Mouse (Mus musculus): ENCODE data around the gene BC005624. TPM values are rescaled to one million over a fixed set of nuclear protein-coding genes. Genes with fewer than 3 reads are reported as not detected.
"Not testable (repeated sequence)": the region's sequence is repeated elsewhere in the genome, so short reads cannot be mapped to it uniquely, and the experiment has no call there.

BC005624 gene
- polyA plus RNA-seq, 2 experiments, result 46.5 to 65.1 TPM

DNA sequence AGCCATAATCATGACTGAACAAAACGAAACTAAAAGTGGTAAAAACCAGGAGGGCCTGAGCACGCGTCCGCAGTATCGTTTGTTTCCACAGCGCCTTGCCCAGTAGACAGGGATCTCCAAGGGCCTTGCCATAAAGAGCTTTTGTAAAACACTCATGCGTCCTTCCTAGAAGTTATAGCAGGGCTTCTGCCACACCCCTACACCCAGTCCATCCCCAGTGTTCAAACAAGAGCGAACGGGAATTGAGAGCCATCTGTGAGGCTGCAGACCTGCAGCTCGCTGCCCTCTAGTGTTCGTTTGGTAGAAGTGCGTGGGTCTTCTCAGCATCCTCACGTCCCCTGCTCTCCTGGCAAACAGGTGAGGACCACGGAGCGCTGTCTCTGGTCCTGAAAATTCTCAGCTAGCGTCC lies 39.4 kb downstream of the BC005624 start:
- ATAC-seq (ENCODE audit: low FRiP score, low read depth) (peak; percentile 68; the same call in 1 of the 2 replicates), DNase-seq (ENCODE audit: low spot score) (peak; percentile 86)
- H3K9ac ChIP-seq (ENCODE audit: low read depth, low read length, severe bottlenecking), result no peak overlapping the region
- WGBS, result 30% methylated on average over 16 of the region's 16 CpGs
- no peaks in the 10 kb centered on the region for H3K9me3 ChIP-seq (ENCODE audit: control insufficient read depth, low read length)
- H3K27ac ChIP-seq (replicated peaks; ENCODE audit: low read depth, low read length), result no peak overlapping the region
- H3K36me3 ChIP-seq (ENCODE audit: control insufficient read depth, insufficient read depth, low read length), result no peaks in the 10 kb centered on the region
- peak overlapping the region; percentile 10 for H3K4me3 ChIP-seq (replicated peaks; ENCODE audit: low read length)
- peak overlapping the region; percentile 29; the same call in 1 of the 2 replicates for H3K4me2 ChIP-seq (replicated peaks; ENCODE audit: low read depth, low read length, severe bottlenecking)
- no peak for TF ChIP-seq POLR2A (IDR thresholded peaks at IDR 0.05; ENCODE audit: borderline replicate concordance, extremely low read depth, insufficient read depth, insufficient read length)
- H3K4me1 ChIP-seq (ENCODE audit: control insufficient read depth, insufficient read depth, low read length), result no peaks in the 10 kb centered on the region
- no peaks in the 10 kb centered on the region for H3K27me3 ChIP-seq (ENCODE audit: control insufficient read depth, insufficient read depth, low read length)

GRCm38 (mm10) chr2:30942116-30942515 lies 39.9 kb downstream of the BC005624 start:
- H3K27me3 ChIP-seq (ENCODE audit: control insufficient read depth, insufficient read depth, low read length); H3K4me2 ChIP-seq (replicated peaks; ENCODE audit: low read depth, low read length, severe bottlenecking); ATAC-seq (ENCODE audit: low FRiP score, low read depth); H3K9me3 ChIP-seq (ENCODE audit: control insufficient read depth, low read length); H3K9ac ChIP-seq (ENCODE audit: low read depth, low read length, severe bottlenecking); H3K4me1 ChIP-seq (ENCODE audit: control insufficient read depth, insufficient read depth, low read length); H3K27ac ChIP-seq (replicated peaks; ENCODE audit: low read depth, low read length); DNase-seq (ENCODE audit: low spot score); H3K36me3 ChIP-seq (ENCODE audit: control insufficient read depth, insufficient read depth, low read length); H3K4me3 ChIP-seq (replicated peaks; ENCODE audit: low read length): not testable (repeated sequence)
- WGBS, result 45% methylated on average over 7 of the region's 7 CpGs

DNA sequence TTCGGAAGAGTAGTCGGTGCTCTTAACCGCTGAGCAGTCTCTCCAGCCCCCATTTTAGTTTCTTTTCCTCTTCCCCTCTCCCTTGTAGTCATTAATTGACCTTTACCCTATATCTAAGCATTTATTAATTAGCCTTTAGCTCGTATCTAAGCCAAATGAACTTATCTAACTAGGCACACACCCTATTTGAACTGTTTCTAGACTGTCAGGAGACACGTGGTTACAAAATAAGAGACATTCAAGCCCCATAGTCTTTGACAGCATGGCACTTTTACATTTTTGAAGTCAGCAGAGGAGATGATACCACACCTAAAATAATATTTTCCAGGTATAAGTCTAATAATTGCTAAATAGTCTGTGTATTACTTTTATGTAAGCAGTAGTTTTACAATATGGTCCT lies 40.4 kb downstream of the BC005624 start:
- Histone ChIP-seq H3K4me3 (replicated peaks; ENCODE audit: low read length) (no peak overlapping the region), H3K4me2 (replicated peaks; ENCODE audit: low read depth, low read length, severe bottlenecking) (no peak overlapping the region), H3K36me3 (ENCODE audit: control insufficient read depth, insufficient read depth, low read length) (no peaks in the 10 kb centered on the region), H3K27me3 (ENCODE audit: control insufficient read depth, insufficient read depth, low read length) (no peaks in the 10 kb centered on the region), H3K9ac (ENCODE audit: low read depth, low read length, severe bottlenecking) (no peak overlapping the region), H3K4me1 (ENCODE audit: control insufficient read depth, insufficient read depth, low read length) (no peaks in the 10 kb centered on the region), H3K27ac (replicated peaks; ENCODE audit: low read depth, low read length) (no peak overlapping the region), H3K9me3 (ENCODE audit: control insufficient read depth, low read length) (no peaks in the 10 kb centered on the region)
- no peak for TF ChIP-seq POLR2A (IDR thresholded peaks at IDR 0.05; ENCODE audit: borderline replicate concordance, extremely low read depth, insufficient read depth, insufficient read length)
- ATAC-seq (ENCODE audit: low FRiP score, low read depth), result no peak
- 88% methylated on average over 5 of the region's 5 CpGs for WGBS
- DNase-seq (ENCODE audit: low spot score), result no peak

DNA sequence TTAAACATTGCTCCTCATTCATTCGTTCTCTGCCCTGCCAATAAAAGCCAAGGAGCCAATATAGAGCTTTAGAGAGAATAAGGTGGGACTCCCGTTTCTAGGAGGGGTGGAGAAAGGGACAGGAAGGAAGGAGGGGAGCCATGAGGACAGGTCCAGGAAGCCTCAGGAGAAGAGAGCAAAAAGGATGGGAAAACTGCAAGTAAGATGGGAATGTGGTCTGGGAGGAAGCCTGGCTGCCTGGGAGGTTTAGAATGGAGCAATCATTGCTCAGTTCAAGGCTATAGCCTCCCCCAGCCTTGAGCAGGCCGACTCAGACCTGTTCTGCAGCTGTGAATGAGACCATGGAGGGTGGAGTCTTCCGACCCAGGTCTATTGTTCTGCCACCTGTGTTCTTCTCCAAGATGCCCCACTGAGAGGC lies 43.4 kb downstream of the BC005624 start:
- H3K36me3 ChIP-seq (ENCODE audit: control insufficient read depth, insufficient read depth, low read length), result no peaks in the 10 kb centered on the region
- no peak overlapping the region for H3K9ac ChIP-seq (ENCODE audit: low read depth, low read length, severe bottlenecking)
- TF ChIP-seq POLR2A (IDR thresholded peaks at IDR 0.05; ENCODE audit: borderline replicate concordance, extremely low read depth, insufficient read depth, insufficient read length), result no peak
- no peak overlapping the region for H3K4me3 ChIP-seq (replicated peaks; ENCODE audit: low read length)
- H3K4me1 ChIP-seq (ENCODE audit: control insufficient read depth, insufficient read depth, low read length), result no peaks in the 10 kb centered on the region
- DNase-seq (ENCODE audit: low spot score) (no peak), ATAC-seq (ENCODE audit: low FRiP score, low read depth) (no peak)
- H3K27me3 ChIP-seq (ENCODE audit: control insufficient read depth, insufficient read depth, low read length), result no peaks in the 10 kb centered on the region
- no peaks in the 10 kb centered on the region for H3K9me3 ChIP-seq (ENCODE audit: control insufficient read depth, low read length)
- H3K27ac ChIP-seq (replicated peaks; ENCODE audit: low read depth, low read length), result no peak overlapping the region
- H3K4me2 ChIP-seq (replicated peaks; ENCODE audit: low read depth, low read length, severe bottlenecking), result no peak overlapping the region
- WGBS, result 41% methylated on average over 4 of the region's 4 CpGs

- Histone ChIP-seq H3K4me2 (replicated peaks; ENCODE audit: low read depth, low read length, severe bottlenecking) (no peak overlapping the region), H3K4me3 (replicated peaks; ENCODE audit: low read length) (no peak overlapping the region), H3K27ac (replicated peaks; ENCODE audit: low read depth, low read length) (no peak overlapping the region), H3K9me3 (ENCODE audit: control insufficient read depth, low read length) (no peaks in the 10 kb centered on the region), H3K9ac (ENCODE audit: low read depth, low read length, severe bottlenecking) (no peak overlapping the region), H3K4me1 (ENCODE audit: control insufficient read depth, insufficient read depth, low read length) (no peaks in the 10 kb centered on the region), H3K27me3 (ENCODE audit: control insufficient read depth, insufficient read depth, low read length) (no peaks in the 10 kb centered on the region), H3K36me3 (ENCODE audit: control insufficient read depth, insufficient read depth, low read length) (no peaks in the 10 kb centered on the region)
- DNase-seq (ENCODE audit: low spot score), result no peak
- no peak for ATAC-seq (ENCODE audit: low FRiP score, low read depth)
- WGBS, result 79% methylated on average over 8 of the region's 8 CpGs
- TF ChIP-seq POLR2A (IDR thresholded peaks at IDR 0.05; ENCODE audit: borderline replicate concordance, extremely low read depth, insufficient read depth, insufficient read length), result no peak
These were observed 44.3 kb downstream of the BC005624 start for GRCm38 (mm10) chr2:30937731-30938130.

DNA sequence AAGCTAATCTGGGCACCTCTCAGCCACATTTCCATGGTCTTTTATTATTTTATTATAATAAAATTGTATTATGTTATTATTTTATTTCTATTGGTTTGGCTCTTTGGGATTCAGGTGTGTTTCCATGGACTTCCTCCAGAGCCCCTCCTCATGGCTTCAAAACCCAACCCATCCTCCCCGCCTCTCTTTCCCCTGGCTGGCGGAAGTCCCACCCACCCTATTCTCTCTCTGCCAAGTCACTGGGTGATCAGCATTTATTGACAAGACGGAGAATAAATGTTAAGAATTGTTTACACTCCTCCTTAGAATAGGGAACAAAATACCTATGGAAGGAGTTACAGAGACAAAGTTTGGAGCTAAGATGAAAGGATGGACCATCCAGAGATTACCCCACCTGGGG lies 45.2 kb downstream of the BC005624 start:
- no peak for ATAC-seq (ENCODE audit: low FRiP score, low read depth)
- 68% methylated on average over 3 of the region's 3 CpGs for WGBS
- H3K27me3 ChIP-seq (ENCODE audit: control insufficient read depth, insufficient read depth, low read length), result no peaks in the 10 kb centered on the region
- no peak overlapping the region for H3K9ac ChIP-seq (ENCODE audit: low read depth, low read length, severe bottlenecking)
- no peak overlapping the region for H3K4me2 ChIP-seq (replicated peaks; ENCODE audit: low read depth, low read length, severe bottlenecking)
- no peak overlapping the region for H3K4me3 ChIP-seq (replicated peaks; ENCODE audit: low read length)
- H3K27ac ChIP-seq (replicated peaks; ENCODE audit: low read depth, low read length), result no peak overlapping the region
- no peaks in the 10 kb centered on the region for H3K36me3 ChIP-seq (ENCODE audit: control insufficient read depth, insufficient read depth, low read length)
- H3K9me3 ChIP-seq (ENCODE audit: control insufficient read depth, low read length), result no peaks in the 10 kb centered on the region
- DNase-seq (ENCODE audit: low spot score), result no peak
- TF ChIP-seq POLR2A (IDR thresholded peaks at IDR 0.05; ENCODE audit: borderline replicate concordance, extremely low read depth, insufficient read depth, insufficient read length), result no peak
- no peaks in the 10 kb centered on the region for H3K4me1 ChIP-seq (ENCODE audit: control insufficient read depth, insufficient read depth, low read length)

Measured in limb, embryonic 14.5 days (tissue).